Mouse (Mus musculus) kidney, adult 2 months (tissue): ENCODE measurements at regions not wholly inside any gene's neighbourhood (a gene's known extent, or its start where the extent isn't known, plus 50 kb on each side); places are given as distances from the start of the nearest gene placed in this dataset.

Experiments
- CTCF ChIP-seq: fragments of 200-500 bp; conservative IDR thresholded peaks from 2 replicates; pipeline ENCODE4 v1.5.1; 2011; ENCODE audit warnings: low read depth, mild to moderate bottlenecking, control low read depth, low read length, moderate library complexity, mixed read lengths; ENCODE audit not compliant: insufficient read depth, insufficient read length
- POLR2A ChIP-seq: fragments of 200-500 bp; IDR thresholded peaks from one replicate; pipeline ENCODE4 v1.6.1; 2011; ENCODE audit warnings: low read depth, low read length, control low read depth

- TF ChIP-seq POLR2A (no peak), CTCF (no peak)
Observed at GRCm38 (mm10) chr9:46434700-46435099, 114.9 kb upstream of the 4931429L15Rik start.
